Mouse (Mus musculus) myocyte (in vitro differentiated cells): Measurements from ENCODE around the gene Slc1a1. TPM values are rescaled to one million over a fixed set of nuclear protein-coding genes. Genes with fewer than 3 reads are reported as not detected.
A peak's percentile ranks its signal among the peaks of the same experiment; 100 is the strongest.

Experiments
- H3K27me3 ChIP-seq: one replicate; pipeline ENCODE4 v1.6.1; 2011; ENCODE audit not compliant: control insufficient read depth, insufficient read depth, insufficient read length
- H3K36me3 ChIP-seq: one replicate; pipeline ENCODE4 v1.6.1; 2011; ENCODE audit not compliant: control insufficient read depth, insufficient read depth
- H3K4me2 ChIP-seq: one replicate; pipeline ENCODE4 v1.6.1; 2011; ENCODE audit warnings: low read depth, control low read depth
- H3K4me3 ChIP-seq: one replicate; pipeline ENCODE4 v1.5.1; 2011; ENCODE audit warnings: mild to moderate bottlenecking, control low read depth, moderate library complexity
- H3K79me2 ChIP-seq: one replicate; pipeline ENCODE4 v1.6.1; 2011; ENCODE audit not compliant: control insufficient read depth, insufficient read depth
- H3ac ChIP-seq: one replicate; pipeline ENCODE4 v1.6.1; 2011; ENCODE audit not compliant: control insufficient read depth, insufficient read length
- CEBPB ChIP-seq: IDR thresholded peaks from 2 replicates; pipeline ENCODE4 v1.6.1; 2011; ENCODE audit warnings: mild to moderate bottlenecking, moderate library complexity; ENCODE audit not compliant: poor library complexity, insufficient read depth, severe bottlenecking
- E2F4 ChIP-seq: IDR thresholded peaks from one replicate; pipeline ENCODE4 v1.6.1; 2011; ENCODE audit warnings: mild to moderate bottlenecking, control low read depth, moderate library complexity; ENCODE audit not compliant: insufficient read depth
- MAX ChIP-seq: IDR thresholded peaks from one replicate; pipeline ENCODE4 v1.6.1; 2011; ENCODE audit warnings: low read depth, mild to moderate bottlenecking, control low read depth
- MYOD1 ChIP-seq, 3 experiments: IDR thresholded peaks; one replicate each; pipeline ENCODE4 v1.6.1; 2011; ENCODE audit warnings: control low read depth in 2 of 3, low read depth in 2 of 3, mild to moderate bottlenecking in 2 of 3, moderate library complexity in 1 of 3; ENCODE audit not compliant: insufficient read length in 2 of 3, control insufficient read depth in 1 of 3
- MYOG ChIP-seq, 3 experiments: IDR thresholded peaks; one replicate each; pipeline ENCODE4 v1.6.1; 2011; ENCODE audit warnings: control low read depth in 2 of 3, low read depth in 2 of 3, mild to moderate bottlenecking in 2 of 3; ENCODE audit not compliant: insufficient read length in 2 of 3, control insufficient read depth in 1 of 3, insufficient read depth in 1 of 3
- POLR2A ChIP-seq: IDR thresholded peaks from one replicate; pipeline ENCODE4 v1.6.1; 2011; ENCODE audit warnings: low read depth, mild to moderate bottlenecking, control low read depth, moderate library complexity; ENCODE audit not compliant: insufficient read length
- POLR2AphosphoS2 ChIP-seq: IDR thresholded peaks from one replicate; pipeline ENCODE4 v1.6.1; 2011; ENCODE audit warnings: low read depth, control low read depth; ENCODE audit not compliant: insufficient read length
- REST ChIP-seq: IDR thresholded peaks from one replicate; pipeline ENCODE4 v1.6.1; 2011; ENCODE audit warnings: mild to moderate bottlenecking, control low read depth, moderate library complexity; ENCODE audit not compliant: insufficient read depth, insufficient read length
- SRF ChIP-seq: IDR thresholded peaks from one replicate; pipeline ENCODE4 v1.6.1; 2011; ENCODE audit warnings: low read depth; ENCODE audit not compliant: control insufficient read depth, insufficient read length
- TCF12 ChIP-seq: IDR thresholded peaks from one replicate; pipeline ENCODE4 v1.6.1; 2011; ENCODE audit warnings: mild to moderate bottlenecking, control low read depth; ENCODE audit not compliant: poor library complexity, insufficient read depth, severe bottlenecking
- TCF3 ChIP-seq: IDR thresholded peaks from one replicate; pipeline ENCODE4 v1.6.1; 2011; ENCODE audit warnings: low read depth, control low read depth; ENCODE audit not compliant: insufficient read length
- USF1 ChIP-seq: IDR thresholded peaks from one replicate; pipeline ENCODE4 v1.6.1; 2011; ENCODE audit warnings: low read depth, mild to moderate bottlenecking, control low read depth, moderate library complexity
- polyA plus RNA-seq: library from polyadenylated mRNA; unstranded; fragments of >200 nt; fragmentation: generic; extraction: Trizol; gene quantifications from one replicate; pipeline ENCODE4 v1.2.1, GENCODE M21; 2012; ENCODE audit warnings: missing spikeins

Gene Slc1a1
- polyA plus RNA-seq, 1 experiment: not detected

DNA sequence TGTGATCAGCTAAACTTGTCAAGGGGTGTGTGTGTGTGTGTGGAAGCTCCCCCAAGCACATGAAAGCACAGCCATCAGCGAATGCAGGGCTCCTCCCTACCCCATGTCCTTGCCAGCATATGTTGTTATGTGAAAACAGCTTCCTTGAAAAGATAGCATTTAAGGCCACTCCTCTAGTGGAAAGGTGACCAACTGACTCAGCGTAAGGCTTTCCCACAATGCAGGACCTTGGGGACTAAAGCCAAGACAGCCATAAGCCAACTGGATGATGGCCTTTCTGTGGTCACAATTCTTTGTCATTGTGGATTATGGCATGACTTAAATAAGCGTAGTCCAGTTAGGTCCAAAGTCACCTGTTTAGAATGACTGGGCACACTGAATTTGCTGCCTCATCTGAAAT is 100.0 kb downstream of the Slc1a1 start:
- TF ChIP-seq TCF3 (no peak), E2F4 (no peak), POLR2A (no peak), SRF (no peak), USF1 (no peak), MYOD1 (IDR thresholded peaks at IDR 0.05; ENCODE audit: control insufficient read depth in 1 of 3, insufficient read length in 2 of 3, low read depth in 2 of 3) (no peak), MYOG (IDR thresholded peaks at IDR 0.05; ENCODE audit: control insufficient read depth in 1 of 3, insufficient read depth in 1 of 3, insufficient read length in 2 of 3, low read depth in 2 of 3) (no peak), CEBPB (no peak), TCF12 (no peak), REST (no peak), MAX (no peak), POLR2AphosphoS2 (no peak)
- Histone ChIP-seq H3K27me3 (peaks cover 10% of the 10 kb centered on the region), H3K36me3 (no peaks in the 10 kb centered on the region), H3K4me3 (no peak overlapping the region), H3K79me2 (no peaks in the 10 kb centered on the region), H3K4me2 (no peak overlapping the region), H3ac (no peak overlapping the region)

DNA sequence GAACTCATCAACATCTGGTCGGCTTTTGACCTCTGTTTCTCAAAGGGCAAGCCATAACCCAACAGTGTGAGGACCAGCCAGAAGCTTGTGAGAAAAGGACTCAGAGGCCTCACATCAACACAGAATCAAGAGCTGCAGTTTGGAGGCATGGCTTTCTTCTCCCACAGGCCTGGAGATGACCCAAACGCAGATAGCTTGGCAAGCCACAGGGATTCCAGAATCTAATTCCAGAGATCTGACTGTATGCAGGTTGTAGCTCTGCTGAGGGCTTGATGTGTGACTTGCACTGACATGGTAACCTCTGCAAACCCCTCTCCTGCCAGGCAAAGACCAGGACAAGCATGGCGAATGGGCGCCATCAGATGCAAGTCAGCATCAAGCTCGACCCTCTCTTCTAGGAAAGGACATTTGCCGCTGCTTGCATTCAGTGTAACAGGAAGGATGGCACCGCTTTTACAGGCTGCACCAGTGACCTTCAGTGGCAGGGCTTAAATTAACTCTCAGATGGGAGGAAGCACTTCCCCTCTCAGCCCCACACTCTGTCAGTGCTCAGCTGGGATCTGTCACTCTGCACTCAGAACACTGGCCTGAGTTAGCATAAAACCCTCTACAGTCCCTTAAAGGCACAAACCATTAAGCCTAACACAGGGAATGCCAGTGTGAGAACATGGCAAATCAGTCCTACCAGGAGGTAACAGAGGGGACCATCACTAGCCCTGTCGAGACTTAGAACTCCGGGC is 105.5 kb downstream of the Slc1a1 start:
- peaks cover 6% of the 10 kb centered on the region for H3K27me3 ChIP-seq
- H3ac ChIP-seq: no peak overlapping the region
- TF ChIP-seq USF1 (no peak), REST (no peak), MYOG (IDR thresholded peaks at IDR 0.05; ENCODE audit: control insufficient read depth in 1 of 3, insufficient read depth in 1 of 3, insufficient read length in 2 of 3, low read depth in 2 of 3) (no peak), MYOD1 (IDR thresholded peaks at IDR 0.05; ENCODE audit: control insufficient read depth in 1 of 3, insufficient read length in 2 of 3, low read depth in 2 of 3) (no peak), POLR2AphosphoS2 (no peak), TCF12 (no peak)
- H3K4me2 ChIP-seq: no peak overlapping the region
- no peak overlapping the region for H3K4me3 ChIP-seq
- H3K36me3 ChIP-seq: no peaks in the 10 kb centered on the region
- no peaks in the 10 kb centered on the region for H3K79me2 ChIP-seq

- peaks cover 6% of the 10 kb centered on the region for H3K27me3 ChIP-seq
- H3K79me2 ChIP-seq: no peaks in the 10 kb centered on the region
- no peaks in the 10 kb centered on the region for H3K36me3 ChIP-seq
- H3K4me2 ChIP-seq: no peak overlapping the region
- no peak for TF ChIP-seq POLR2A
- TF ChIP-seq USF1: no peak
- no peak for TF ChIP-seq MYOD1 (IDR thresholded peaks at IDR 0.05; ENCODE audit: control insufficient read depth in 1 of 3, insufficient read length in 2 of 3, low read depth in 2 of 3)
- no peak for TF ChIP-seq TCF3
- no peak for TF ChIP-seq E2F4
- no peak for TF ChIP-seq MYOG (IDR thresholded peaks at IDR 0.05; ENCODE audit: control insufficient read depth in 1 of 3, insufficient read depth in 1 of 3, insufficient read length in 2 of 3, low read depth in 2 of 3)
- TF ChIP-seq REST: no peak
- no peak for TF ChIP-seq SRF
- TF ChIP-seq MAX: no peak
- no peak for TF ChIP-seq CEBPB
- no peak for TF ChIP-seq TCF12
- TF ChIP-seq POLR2AphosphoS2: no peak
- no peak overlapping the region for H3K4me3 ChIP-seq
- H3ac ChIP-seq: no peak overlapping the region
Measured at GRCm38 (mm10) chr19:28941271-28941670, 106.4 kb downstream of the Slc1a1 start.

DNA sequence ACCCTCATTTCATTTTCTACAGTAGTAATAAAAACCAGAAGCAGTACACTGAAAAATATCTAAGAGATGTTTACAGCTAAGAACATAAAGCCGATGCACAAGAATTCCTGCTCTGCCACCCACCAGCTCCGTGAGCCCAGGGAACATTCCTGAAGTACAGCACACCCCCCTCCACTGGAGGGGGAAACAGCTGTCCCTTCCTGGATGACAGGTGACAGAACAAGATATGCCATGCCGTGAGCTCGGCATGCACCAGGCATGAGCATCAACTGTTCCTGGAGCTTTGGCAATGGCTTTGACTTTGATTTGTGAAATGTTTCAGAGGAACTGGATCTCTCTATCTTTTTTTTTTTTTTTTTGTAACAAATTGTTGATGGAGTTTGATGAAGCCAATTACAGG is 111.9 kb downstream of the Slc1a1 start:
- Histone ChIP-seq H3K4me3 (no peak overlapping the region), H3K27me3 (peaks cover 13% of the 10 kb centered on the region), H3K79me2 (no peaks in the 10 kb centered on the region), H3ac (no peak overlapping the region), H3K36me3 (no peaks in the 10 kb centered on the region), H3K4me2 (peak overlapping the region; percentile 1)
- TF ChIP-seq POLR2AphosphoS2 (no peak), USF1 (no peak), POLR2A (no peak), MAX (no peak), TCF12 (peak; percentile 79), REST (no peak), CEBPB (no peak), TCF3 (peak; percentile 81), MYOG (IDR thresholded peaks at IDR 0.05; ENCODE audit: control insufficient read depth in 1 of 3, insufficient read depth in 1 of 3, insufficient read length in 2 of 3, low read depth in 2 of 3) (peak; percentile 68 to 97 (median 84)), MYOD1 (IDR thresholded peaks at IDR 0.05; ENCODE audit: control insufficient read depth in 1 of 3, insufficient read length in 2 of 3, low read depth in 2 of 3) (peak; percentile 29 to 99 (median 91)), SRF (no peak), E2F4 (no peak)

DNA sequence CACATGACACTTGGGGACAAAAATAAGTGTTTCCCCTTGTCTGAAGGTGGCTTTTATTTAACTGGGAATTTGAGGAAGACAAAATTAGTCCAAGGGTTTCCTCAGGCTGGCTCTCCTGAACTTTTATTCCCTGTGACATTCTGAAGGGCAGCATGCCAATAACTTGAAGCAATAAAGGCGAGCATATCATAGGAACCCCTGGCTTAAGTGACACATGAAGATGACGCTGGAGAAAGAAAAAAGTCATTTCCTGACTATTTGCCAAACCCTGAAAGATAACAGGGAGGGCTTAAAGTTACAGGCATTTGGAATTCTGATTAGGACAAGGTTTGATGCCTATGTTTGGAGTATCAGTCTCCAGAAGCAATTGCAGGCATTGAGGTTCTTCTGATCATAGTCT is 112.5 kb downstream of the Slc1a1 start:
- Histone ChIP-seq H3K36me3 (no peaks in the 10 kb centered on the region), H3ac (no peak overlapping the region), H3K79me2 (no peaks in the 10 kb centered on the region), H3K4me2 (no peak overlapping the region), H3K27me3 (peaks cover 14% of the 10 kb centered on the region), H3K4me3 (no peak overlapping the region)
- TF ChIP-seq CEBPB: no peak
- TF ChIP-seq POLR2AphosphoS2: no peak
- TF ChIP-seq SRF: no peak
- no peak for TF ChIP-seq TCF3
- TF ChIP-seq POLR2A: no peak
- TF ChIP-seq E2F4: no peak
- no peak for TF ChIP-seq REST
- no peak for TF ChIP-seq MYOG (IDR thresholded peaks at IDR 0.05; ENCODE audit: control insufficient read depth in 1 of 3, insufficient read depth in 1 of 3, insufficient read length in 2 of 3, low read depth in 2 of 3)
- no peak for TF ChIP-seq MYOD1 (IDR thresholded peaks at IDR 0.05; ENCODE audit: control insufficient read depth in 1 of 3, insufficient read length in 2 of 3, low read depth in 2 of 3)
